Mouse (Mus musculus): ENCODE results near the gene Gjd3.
"Not testable (repeated sequence)": the region's sequence is repeated elsewhere in the genome, so short reads cannot be mapped to it uniquely, and the experiment has no call there.

Gjd3 gene

DNA sequence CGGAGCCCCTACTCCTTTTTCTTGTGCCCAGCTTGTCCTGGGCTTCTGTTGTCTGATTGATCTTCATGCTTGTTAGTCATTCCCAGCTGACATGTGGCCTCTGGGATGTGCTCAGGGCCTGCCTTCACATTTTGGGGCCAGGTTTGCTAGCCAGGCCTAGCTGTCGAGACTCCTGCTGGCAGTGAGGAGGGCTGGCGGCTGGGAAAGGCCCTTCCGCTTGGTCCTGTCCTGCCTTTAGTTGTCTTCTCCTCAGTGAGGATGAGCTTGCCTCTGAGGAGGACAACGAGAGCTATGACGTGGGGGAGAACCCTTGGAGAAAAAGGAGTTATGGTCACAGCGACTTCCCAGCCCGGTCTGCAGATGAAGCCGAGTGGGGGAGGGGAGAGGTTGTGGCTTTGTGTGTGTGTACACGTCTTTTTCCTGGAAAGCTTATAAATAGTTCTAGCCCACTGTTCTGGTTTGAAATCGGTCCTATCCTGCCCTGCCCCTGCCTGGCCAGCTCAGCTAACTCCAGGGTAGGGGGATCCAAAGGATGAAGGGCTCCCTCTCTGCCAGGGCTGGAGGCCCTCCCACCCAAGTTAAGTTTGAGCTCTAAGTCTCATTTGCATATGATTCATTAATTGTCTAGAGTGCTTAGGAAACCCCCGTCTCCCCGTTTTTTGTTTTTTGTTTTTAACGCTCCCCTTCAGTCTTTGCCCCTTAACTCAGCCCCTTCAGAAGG, 38.9 kb downstream of the Gjd3 start:
- peak in 1 of 2 experiments; percentile 43 for DNase-seq

- peak in 1 of 2 experiments; percentile 17 for DNase-seq
Observed at GRCm38 (mm10) chr11:98942923-98943641, 39.7 kb downstream of the Gjd3 start.

- DNase-seq, result no peak
Observed at GRCm38 (mm10) chr11:98942555-98942922, 40.3 kb downstream of the Gjd3 start.

- peak in 1 of 2 experiments; percentile 60 for DNase-seq
Observed at GRCm38 (mm10) chr11:98941826-98942550, 40.8 kb downstream of the Gjd3 start.

GRCm38 (mm10) chr11:98941341-98941825, 41.4 kb downstream of the Gjd3 start:
- DNase-seq, result peak; percentile 90 to 94

- DNase-seq, result peak; percentile 54 to 62
Observed at GRCm38 (mm10) chr11:98940776-98941175, 42.0 kb downstream of the Gjd3 start.

GRCm38 (mm10) chr11:98939953-98940641, 42.7 kb downstream of the Gjd3 start:
- peak; percentile 39 to 50 for DNase-seq

DNA sequence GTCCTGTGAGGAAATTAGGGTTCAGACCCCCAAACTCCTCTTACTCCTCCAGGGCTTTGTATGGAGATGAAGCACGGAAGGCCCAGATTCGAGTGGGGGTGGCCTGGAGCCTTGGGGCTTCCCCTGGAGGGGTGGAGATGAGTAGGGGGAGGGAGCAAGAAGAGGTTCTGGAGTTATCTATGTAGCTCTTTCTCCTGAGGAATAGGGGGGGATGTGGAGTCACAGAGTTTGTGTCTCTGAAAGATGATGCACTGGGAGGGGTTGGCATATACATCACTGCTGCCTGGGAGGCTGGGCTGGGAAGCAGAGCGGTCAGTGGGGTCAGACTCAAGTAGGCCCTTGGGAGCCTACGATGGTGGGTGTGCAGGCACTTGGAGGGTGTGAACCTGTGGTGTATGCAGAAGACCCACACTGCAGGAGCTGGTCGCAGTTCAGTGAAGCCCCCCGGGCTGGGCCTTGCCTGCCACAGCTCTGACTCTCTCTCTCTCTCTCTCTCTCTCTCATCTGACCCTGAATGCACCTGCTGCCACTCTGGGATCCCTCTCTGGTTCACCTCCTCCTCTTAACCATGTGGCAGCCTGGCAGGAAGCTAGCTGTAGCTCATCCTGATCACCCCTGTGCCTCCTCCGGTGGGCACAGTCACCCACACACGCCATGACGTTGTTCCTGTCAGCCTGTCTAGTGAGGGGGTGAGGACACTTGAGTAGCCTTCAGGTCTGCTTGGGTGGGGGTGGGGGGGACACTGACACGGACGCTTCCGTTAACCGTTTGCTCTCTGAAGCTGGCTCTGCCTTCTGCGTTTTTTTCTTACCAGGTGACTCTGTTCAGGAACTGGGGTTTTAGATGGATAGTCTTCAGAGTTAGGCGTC, 43.5 kb downstream of the Gjd3 start:
- DNase-seq, result peak; percentile 45 to 50

GRCm38 (mm10) chr11:98938701-98939083, 44.1 kb downstream of the Gjd3 start:
- DNase-seq, result peak in 1 of 2 experiments; percentile 27

GRCm38 (mm10) chr11:98937914-98938694, 44.7 kb downstream of the Gjd3 start:
- DNase-seq, result peak; percentile 42 to 57

DNA sequence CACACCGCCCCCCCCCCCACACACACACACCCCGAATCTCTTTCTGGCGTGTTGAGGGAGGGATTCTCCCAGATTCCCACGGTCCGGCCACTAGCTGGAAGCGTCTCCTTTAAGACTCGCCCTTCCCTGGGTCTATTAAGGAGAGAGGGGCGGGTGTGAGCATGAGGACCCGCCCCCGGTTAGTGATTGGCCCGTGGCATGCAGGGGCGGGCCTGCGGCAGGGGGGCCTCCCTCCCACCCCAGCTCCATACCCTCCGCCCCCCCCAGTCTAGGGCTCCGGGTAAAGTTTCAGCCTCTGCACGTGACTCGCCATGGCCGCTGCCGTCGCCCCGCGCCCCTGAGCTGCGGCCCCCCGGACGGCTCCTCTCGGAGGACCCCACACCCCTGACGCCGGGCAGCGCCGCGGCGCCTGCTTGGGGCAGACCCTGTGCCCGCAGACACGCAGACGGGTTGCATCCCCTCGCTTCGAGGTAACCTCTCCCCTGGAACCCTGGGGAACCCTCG, 45.4 kb downstream of the Gjd3 start:
- peak; percentile 69 to 86 for DNase-seq

- peak in 1 of 2 experiments; percentile 39 for DNase-seq
Observed at GRCm38 (mm10) chr11:98936606-98937409, 46.0 kb downstream of the Gjd3 start.

DNA sequence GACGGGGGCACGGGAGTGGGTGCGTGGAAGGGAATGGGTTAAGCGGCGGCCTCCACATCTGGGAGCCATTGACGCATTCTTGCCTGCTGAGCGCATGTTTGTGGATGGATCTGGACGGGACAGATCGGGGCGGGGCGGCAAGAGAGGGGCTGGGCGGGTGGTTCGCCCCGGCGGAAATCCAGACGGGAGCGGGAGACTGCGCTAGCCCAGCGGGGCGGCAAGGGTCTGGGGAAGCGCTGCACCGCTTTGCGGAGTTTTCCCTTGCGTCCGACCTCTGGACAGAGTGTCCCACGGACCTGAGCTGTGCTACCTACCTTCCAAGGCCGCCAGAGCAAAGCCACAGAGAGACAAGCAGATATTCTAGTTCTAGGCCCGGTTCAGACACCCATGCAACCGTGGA, 46.6 kb downstream of the Gjd3 start:
- peak in 1 of 2 experiments; percentile 47 for DNase-seq

GRCm38 (mm10) chr11:98935123-98935522, 47.7 kb downstream of the Gjd3 start:
- no peak for DNase-seq

GRCm38 (mm10) chr11:98934367-98934766, 48.4 kb downstream of the Gjd3 start:
- no peak for DNase-seq

- DNase-seq, result not testable (repeated sequence)
Observed at GRCm38 (mm10) chr11:98933847-98934246, 49.0 kb downstream of the Gjd3 start.

GRCm38 (mm10) chr11:98933151-98933550, 49.7 kb downstream of the Gjd3 start:
- peak; percentile 87 to 96 for DNase-seq

DNA sequence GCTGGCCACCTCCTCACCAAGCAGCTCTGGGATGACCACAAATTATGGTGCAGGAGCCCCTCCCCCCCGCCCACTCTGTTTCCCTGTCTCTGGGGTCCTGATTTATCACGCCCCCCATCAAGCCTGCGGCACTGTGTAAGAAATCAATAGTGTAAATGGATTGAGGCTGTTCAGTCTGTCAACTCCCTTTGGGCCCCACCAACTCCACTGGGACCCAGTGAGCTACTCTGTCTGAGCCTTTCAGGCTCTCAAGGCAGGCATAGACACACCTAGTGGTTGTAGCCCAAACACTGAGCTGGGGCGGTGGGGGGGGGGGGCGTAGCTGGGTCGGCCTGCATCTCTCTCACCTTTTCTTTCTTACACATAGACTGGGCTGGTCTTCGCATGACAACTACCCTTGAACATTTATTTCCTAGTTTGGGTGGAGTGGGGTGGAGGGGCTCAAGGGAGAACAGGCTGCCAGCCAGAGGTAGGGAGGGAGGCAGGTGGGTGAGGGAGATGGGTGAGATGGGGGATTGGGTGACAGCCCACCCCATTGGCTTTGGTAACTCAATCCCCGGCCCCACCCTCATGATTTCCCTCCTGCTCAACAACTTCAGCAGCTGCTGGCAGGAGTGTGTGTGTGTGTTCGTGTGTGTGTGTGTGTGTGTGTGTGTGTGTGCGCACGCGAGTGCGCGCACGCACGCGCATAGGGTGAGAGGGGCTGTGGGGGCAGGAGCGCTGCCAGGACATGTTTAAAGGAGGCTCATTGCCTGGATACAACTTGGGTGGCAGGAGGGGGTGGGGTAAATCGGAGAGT, 50.3 kb downstream of the Gjd3 start:
- DNase-seq, result peak; percentile 16 to 50

Data from cerebellum, postnatal 25 days (tissue).